Mouse (Mus musculus) embryo, embryonic 10 days (tissue): ENCODE results near the gene She.
"Not testable (repeated sequence)": the region's sequence is repeated elsewhere in the genome, so short reads cannot be mapped to it uniquely, and the experiment has no call there.

ENCODE experiments used
- DNase-seq: peaks from one replicate; pipeline ENCODE4 v3.0.0-alpha.2; 2015; ENCODE audit warnings: low spot score

Gene She

GRCm38 (mm10) chr3:89830815-89831591 is at the start of gene She:
TSS of gene She (plus strand) at chr3:89831370.
- no peak for DNase-seq

DNA sequence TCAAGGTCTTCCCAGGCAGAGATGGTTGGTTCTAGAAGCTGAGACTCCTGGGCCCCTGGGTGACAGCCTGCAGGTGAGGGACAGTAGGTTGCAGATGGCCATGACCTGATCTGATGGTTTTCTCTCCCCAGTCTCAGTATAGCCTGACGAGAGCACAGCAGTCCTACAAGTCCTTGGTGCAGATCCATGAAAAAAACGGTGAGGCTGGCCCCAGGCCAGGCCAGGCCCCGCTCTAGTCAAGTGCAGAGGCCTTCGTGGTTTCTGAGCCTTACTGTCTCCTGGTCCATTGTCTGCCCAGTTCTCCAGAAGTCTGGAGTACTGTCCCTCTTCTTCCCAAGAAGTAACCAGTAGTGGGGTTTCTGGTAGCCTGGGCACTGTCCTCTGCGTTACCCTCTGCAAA is 49.5 kb upstream of the She start:
- DNase-seq = no peak

DNA sequence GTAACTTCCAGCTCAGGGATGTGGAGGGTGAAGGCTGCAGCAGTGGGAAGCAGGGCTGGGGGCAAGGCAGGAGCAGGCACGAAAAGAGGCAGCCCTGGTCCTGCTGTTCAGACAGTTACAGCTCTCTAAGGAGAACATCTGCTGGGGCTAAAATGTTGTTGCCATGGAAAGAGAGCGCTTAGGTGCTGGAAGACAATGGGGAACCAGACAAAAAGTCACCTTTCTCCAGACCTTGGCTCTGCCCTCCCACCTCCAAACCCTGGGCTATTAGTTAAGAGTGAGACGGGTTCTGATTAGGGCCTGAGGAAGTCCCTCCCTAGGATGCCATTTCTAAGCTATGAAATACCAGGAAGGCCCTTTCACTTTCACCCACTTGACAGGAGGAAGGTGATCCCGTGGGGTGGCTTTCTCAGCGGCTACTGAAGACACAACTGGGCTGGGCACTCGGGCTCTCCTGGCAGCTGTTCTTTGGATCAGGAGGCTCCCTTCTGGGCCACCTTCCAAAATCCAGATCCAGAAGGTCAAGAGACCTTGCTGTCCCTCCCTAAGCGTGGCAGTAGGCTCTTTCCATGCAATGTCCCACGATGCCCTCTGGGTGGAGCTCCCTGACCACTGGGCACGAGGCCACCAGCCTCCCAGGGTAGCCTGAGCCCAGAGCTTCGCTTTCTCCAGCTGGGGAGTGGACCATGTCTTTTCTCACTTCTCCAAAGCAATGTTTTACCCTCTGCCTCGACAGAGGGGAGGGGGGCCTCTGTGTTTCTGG is 46.0 kb upstream of the She start:
- DNase-seq = peak; percentile 82

DNA sequence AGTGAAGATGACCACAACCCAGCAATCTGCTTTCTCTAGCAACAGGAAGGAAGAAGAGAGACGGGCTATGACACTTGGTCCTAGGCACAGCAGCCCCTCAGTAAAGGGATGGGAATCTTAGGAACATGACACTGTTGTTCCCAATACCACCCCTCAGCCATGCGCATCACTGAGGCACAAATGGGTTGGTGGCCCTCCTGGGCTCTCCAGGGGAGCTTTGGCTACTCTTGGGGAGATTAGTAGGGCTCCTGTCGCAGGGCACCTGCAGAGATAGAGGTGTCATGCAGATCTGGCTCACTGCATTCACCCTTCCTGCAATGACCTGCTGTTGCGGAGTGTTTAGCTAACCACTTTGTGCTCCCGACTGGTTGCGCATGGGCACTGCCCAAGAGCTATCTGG is 44.9 kb upstream of the She start:
- no peak for DNase-seq

- no peak for DNase-seq
Measured at GRCm38 (mm10) chr3:89788680-89789352, 42.4 kb upstream of the She start.

DNA sequence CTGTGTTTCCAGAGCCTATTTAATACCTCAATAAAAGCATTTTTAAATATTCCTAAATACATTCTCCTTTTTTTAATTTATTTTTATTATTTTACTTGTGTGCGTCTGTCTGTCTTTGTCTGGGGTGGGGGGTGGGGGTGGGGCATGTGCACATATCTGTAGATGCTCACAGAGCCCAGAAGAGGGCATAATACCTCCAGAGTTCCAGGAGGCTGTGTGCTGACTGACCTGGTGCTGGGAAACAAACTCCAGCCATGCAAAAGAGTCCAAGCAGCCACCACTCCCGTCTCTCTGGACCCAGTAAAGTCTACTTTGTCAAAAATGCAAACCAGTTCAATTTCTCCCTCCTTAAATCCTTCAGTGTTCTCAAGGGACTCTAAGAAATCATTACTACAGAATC is 36.6 kb upstream of the She start:
- DNase-seq = no peak

DNA sequence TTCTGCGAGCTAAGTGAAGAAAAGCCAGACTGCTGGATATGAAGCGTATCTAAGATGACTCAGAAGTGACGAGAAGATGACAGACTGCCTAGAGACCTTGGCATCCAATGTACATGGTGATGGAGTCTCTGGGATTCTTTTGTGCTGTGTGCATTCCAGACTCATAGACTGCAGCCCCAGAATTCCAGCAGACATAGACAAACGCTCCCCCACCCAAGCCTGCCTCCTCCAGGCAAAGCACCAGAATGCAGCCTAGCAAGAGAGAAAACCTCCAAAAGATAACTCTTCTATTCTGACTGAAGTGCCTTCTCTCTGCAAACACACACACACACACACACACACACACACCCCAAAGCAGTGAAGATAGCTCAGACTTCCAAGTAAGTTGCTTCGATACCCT is 35.4 kb upstream of the She start:
- no peak for DNase-seq

DNA sequence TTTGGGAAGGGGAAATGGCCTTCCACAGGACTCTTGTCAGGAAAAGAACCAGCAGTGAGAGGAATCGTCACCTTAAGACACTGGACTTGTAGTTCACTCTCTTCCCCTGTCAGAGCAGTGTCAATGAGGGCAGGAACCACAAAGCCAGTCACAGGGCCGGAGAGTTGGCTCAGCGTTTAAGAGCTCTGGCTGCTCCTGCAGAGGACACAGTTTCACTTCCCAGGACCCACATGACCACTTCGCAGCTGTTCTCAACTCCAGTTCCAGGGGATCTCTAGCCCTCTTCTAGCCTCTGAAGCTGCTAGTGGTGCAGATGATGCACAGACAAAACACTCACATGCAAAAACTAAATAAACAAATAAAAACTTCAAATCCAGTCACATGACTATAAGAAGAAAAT is 34.8 kb upstream of the She start:
- no peak for DNase-seq

- no peak for DNase-seq
Measured at GRCm38 (mm10) chr3:89798518-89798917, 32.7 kb upstream of the She start.

GRCm38 (mm10) chr3:89799476-89799875 is 31.7 kb upstream of the She start:
- no peak for DNase-seq

DNA sequence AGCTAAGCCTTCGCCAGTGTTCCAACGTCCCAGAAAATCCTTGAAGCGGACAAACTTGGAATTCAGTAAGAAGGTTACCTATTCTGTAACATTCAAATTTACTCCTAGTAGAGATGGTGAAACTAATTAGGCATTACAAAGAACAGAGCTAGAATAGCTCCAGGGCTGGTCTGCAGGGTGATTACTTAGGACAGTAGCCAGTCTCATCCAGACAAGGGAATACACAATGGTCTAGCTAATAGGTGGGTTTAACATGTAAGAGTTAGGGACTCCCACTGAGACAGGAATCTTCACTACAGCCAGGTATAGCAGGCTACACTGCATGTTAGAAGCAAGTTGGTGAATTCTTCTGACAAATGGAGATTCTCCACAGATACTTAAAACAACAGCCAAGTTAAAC is 31.1 kb upstream of the She start:
- DNase-seq = not testable (repeated sequence)

DNA sequence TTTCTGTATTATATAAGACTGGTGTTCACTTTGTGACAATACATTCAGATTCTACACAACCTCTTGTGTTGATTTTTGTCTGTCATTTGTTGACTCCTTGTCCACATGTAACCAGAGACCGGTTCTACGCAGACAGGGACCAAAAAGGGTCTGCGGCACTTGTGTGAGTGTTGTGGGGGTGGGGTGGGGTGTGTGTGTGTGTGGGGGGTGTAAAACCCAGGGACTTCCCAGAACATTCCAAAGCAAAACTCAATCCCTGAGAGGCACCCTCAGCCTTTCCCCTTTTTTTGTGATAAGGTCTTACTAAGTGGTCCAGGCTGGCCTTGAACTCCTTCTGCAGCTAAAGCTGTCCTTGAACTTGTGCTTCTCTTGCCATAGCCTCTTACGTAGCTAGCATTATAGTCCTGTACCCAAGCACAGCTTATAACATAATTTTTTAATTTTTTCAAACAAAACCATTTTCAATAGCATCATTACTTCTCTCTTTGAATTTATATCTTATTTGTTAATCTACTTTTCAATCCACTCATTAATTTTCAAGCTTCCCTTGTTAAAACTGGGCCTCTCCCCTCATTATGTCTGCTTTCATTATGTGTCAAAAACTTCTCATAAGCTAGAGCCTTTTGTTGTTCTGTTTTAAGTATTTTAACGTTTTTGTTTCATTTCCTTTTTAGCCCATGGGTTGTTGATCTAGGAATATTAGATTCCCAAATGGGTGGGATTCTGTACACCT is 30.2 kb upstream of the She start:
- no peak for DNase-seq

DNA sequence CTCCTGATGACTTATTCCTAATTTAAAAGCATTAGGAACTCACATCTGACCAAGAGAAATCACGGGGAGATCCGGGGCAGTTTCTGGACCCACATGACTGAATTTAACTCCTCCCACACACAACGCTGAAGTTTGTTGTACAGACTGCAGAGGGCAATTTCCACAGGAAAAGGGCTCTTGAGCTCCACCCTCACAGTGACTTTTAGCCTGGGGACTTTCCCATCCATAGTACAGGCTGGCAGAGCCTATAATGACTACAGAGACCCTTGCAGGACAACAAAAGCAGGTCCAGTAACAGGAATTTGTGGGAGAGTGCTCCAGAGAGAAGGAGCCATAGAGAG is 29.7 kb upstream of the She start:
- peak; percentile 13 for DNase-seq

DNA sequence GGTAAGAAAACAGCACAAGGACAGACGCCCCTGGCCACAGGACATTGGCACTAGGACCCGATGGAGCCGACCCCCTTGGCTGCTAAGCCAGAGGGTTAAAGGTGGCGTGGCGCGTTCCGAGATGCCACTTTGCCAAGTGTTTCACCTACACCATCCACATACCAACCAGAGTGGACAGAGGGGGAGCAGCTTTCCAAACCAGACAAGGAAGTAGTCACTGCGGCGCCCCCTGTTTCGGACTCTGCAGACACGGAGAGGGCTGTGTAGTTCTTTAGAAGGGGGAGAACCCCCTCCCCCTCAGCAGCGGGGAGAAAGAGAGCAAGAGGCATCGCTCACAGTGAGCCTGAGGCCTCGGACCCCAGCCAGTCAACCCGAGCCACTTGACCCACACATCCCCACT is 28.3 kb upstream of the She start:
- DNase-seq = no peak

- no peak for DNase-seq
Measured at GRCm38 (mm10) chr3:89805179-89805578, 26.0 kb upstream of the She start.

DNA sequence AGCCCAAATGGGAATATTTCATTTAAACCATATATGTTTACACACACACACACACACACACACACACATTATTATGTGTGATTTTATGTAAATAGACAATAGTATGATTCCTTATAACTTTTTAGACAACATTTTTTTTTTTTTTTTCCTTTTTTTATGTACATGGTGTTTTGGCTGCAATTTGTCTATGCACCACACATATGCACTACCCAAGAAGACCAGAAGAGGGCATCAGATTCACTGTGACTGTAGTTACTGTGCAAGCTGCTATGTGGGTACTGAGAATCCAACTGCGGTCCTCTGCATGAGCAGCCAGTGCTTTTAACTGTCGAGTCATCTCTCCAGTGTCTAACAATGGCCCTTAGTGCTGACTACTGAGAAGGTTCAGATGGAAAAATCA is 24.4 kb upstream of the She start:
- DNase-seq = no peak

DNA sequence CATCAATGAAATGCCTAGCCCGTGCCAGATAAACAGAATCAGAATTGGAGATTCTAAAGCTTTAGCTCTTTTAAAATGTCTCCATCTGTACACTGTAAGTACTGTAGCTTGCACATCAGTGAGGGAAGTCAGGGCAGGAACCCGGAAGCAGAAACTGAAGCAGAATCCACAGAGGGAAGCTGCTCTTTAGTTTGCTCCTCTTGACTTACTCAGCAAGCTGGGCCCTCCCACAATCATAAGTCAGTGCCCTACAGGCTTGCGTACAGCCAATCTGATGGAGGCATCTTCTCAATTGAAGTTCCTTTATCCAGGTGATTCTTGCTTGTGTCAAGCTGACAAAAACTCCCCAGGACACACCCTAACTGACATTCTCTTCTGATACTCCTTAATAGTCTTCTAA is 24.0 kb upstream of the She start:
- DNase-seq = no peak

- DNase-seq = no peak
Measured at GRCm38 (mm10) chr3:89807881-89808280, 23.3 kb upstream of the She start.

- DNase-seq = no peak
Measured at GRCm38 (mm10) chr3:89808638-89809037, 22.5 kb upstream of the She start.

DNA sequence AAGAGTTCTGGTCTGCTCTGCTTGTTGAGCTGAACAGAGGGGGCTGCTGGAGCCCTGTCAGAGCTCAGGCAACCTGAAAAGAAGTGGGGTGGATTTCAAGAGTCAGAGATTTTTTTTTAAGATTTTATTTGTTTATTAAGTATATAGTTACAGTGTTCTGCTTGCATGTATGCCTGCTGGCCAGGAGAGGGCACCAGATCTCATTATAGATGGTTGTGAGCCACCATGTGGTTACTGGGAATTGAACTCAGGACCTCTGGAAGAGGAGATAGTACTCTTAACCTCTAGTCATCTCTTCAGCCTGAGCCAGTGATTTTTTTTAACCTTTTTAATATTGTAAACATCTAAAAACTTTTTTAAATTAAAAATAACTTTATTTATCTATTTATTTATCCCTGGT is 20.3 kb upstream of the She start:
- DNase-seq = no peak

- no peak for DNase-seq
Measured at GRCm38 (mm10) chr3:89812166-89812565, 19.0 kb upstream of the She start.

DNA sequence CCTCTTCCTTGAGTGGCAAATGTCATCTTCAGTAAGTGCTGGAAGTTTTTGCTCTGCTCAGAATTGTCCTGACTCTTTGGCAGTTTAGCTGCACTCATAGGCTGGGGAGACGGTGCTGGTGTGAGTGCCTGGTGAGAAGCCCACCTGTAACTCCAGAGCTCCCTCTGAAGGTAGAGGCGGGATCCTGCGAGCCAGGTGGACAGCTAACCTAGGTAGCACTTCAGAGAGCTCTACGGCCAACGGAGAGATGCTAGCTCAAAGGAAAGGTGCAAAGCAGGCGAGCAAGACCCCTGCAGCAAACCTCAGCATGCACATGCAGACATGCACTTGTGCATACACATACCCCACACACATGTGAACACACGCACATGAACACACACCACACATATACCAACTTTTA is 17.1 kb upstream of the She start:
- no peak for DNase-seq

DNA sequence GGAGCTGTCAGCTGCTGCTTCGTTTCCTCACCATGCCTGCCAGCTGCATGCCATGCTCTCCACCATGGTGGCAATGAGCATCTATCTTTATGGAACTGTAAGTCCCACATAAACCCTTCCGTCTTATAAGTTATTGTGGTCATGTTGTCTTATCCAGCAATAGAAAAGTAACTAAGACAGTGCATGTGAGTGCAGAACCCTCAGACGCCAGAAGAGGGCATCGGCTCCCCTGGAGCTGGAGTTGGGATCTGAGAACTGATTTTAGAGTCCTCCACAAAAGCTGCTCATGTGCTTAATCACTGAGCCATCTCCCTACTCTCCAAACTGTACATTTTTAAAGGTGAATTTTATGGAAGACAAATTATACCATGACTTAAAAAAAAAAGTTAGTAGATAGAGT is 14.1 kb upstream of the She start:
- peak; percentile 39 for DNase-seq
